Mouse (Mus musculus) thymus, postnatal 25 days (tissue): ENCODE measurements around the gene Smyd5.
A peak's percentile ranks its signal among the peaks of the same experiment; 100 is the strongest.
"Not testable (repeated sequence)": the region's sequence is repeated elsewhere in the genome, so short reads cannot be mapped to it uniquely, and the experiment has no call there.

Experiments
- DNase-seq: peaks from one replicate; pipeline ENCODE4 v3.0.0; 2022

Gene Smyd5

GRCm38 (mm10) chr6:85450140-85450539 is 18.4 kb downstream of the Smyd5 start:
- DNase-seq: not testable (repeated sequence)

- DNase-seq: peak; percentile 97
Observed at GRCm38 (mm10) chr6:85450697-85451663, 19.2 kb downstream of the Smyd5 start, which contains the start of gene Cct7. Gene Cct7, plus strand, starts transcription at chr6:85451514.

GRCm38 (mm10) chr6:85451664-85452410 is 20.0 kb downstream of the Smyd5 start, which contains the start of gene Pradc1:
Gene Pradc1, minus strand, starts transcription at chr6:85451970.
- peak; percentile 95 for DNase-seq

- no peak for DNase-seq
Observed at GRCm38 (mm10) chr6:85452411-85452665, 20.5 kb downstream of the Smyd5 start.

- DNase-seq: no peak
Observed at GRCm38 (mm10) chr6:85452816-85453215, 21.0 kb downstream of the Smyd5 start.

- DNase-seq: no peak
Observed at GRCm38 (mm10) chr6:85459621-85460020, 27.8 kb downstream of the Smyd5 start.

- no peak for DNase-seq
Observed at GRCm38 (mm10) chr6:85465381-85465780, 33.6 kb downstream of the Smyd5 start.

GRCm38 (mm10) chr6:85469660-85470430 is 38.1 kb downstream of the Smyd5 start:
- no peak for DNase-seq

- DNase-seq: no peak
Observed at GRCm38 (mm10) chr6:85471962-85472361, 40.2 kb downstream of the Smyd5 start.

- DNase-seq: no peak
Observed at GRCm38 (mm10) chr6:85472542-85472941, 40.8 kb downstream of the Smyd5 start.

- no peak for DNase-seq
Observed at GRCm38 (mm10) chr6:85475581-85475980, 43.8 kb downstream of the Smyd5 start.

- DNase-seq: peak; percentile 39
Observed at GRCm38 (mm10) chr6:85477366-85477917, 45.7 kb downstream of the Smyd5 start.

- DNase-seq: no peak
Observed at GRCm38 (mm10) chr6:85478416-85478815, 46.6 kb downstream of the Smyd5 start.

- DNase-seq: no peak
Observed at GRCm38 (mm10) chr6:85479979-85480378, 48.2 kb downstream of the Smyd5 start.

GRCm38 (mm10) chr6:85480685-85481084 is 48.9 kb downstream of the Smyd5 start:
- no peak for DNase-seq

- peak; percentile 6 for DNase-seq
Observed at GRCm38 (mm10) chr6:85483843-85484721, 52.3 kb downstream of the Smyd5 start.

- DNase-seq: no peak
Observed at GRCm38 (mm10) chr6:85485738-85486137, 53.9 kb downstream of the Smyd5 start.

- DNase-seq: no peak
Observed at GRCm38 (mm10) chr6:85488510-85488909, 56.7 kb downstream of the Smyd5 start.

GRCm38 (mm10) chr6:85489717-85490116 is 57.9 kb downstream of the Smyd5 start:
- no peak for DNase-seq

GRCm38 (mm10) chr6:85490252-85490651 is 58.5 kb downstream of the Smyd5 start:
- no peak for DNase-seq

GRCm38 (mm10) chr6:85491606-85492005 is 59.8 kb downstream of the Smyd5 start:
- no peak for DNase-seq
